In the genomic region with DNA sequence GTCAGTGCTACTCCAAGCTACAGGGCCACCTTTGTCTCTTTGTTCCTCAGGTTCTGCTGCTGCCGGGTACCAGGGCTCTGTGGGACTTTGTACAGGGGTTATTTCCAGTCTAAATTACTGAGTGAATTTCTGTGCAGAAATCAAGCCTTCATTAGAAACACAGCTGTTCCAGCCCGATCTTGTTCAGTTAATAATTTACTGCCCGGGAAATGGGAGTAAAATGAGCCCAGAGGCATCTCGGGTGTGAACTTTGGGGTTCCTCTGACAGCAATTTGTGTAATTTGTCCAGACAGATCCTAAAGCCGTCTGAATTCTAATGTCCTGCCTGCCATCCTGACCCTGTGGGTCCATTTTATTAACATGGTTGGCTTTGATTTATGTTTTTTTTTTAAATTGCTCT, we compare ENCODE assay signal across 14 mouse cellular contexts. TPM values are rescaled to one million over a fixed set of nuclear protein-coding genes. Genes with fewer than 3 reads are reported as not detected.
DNase-seq lines count a peak whose midpoint lies in the region; ATAC-seq and TF ChIP-seq lines count a peak whose summit lies in the region.
"Had no signal": no experiment of that assay in that cellular context is flagged by ENCODE, and none has a peak within 500 bp of the region (broad histone marks: within the 10 kb centered on the region; RNA-seq: fewer than 3 reads in every experiment).

No protein-coding gene starts in this region.

- H3K9ac ChIP-seq in midbrain, embryonic 14.5 days (replicated peaks; ENCODE audit: low read length), result no peak overlapping the region
- H3K9ac ChIP-seq in midbrain, postnatal 0 days (replicated peaks; ENCODE audit: low read length, poor library complexity, severe bottlenecking), result no peak overlapping the region
- H3K9ac ChIP-seq: midbrain, embryonic 15.5 days had no signal

- 47% methylated on average over 5 of the region's 5 CpGs for WGBS in midbrain, embryonic 14.5 days
- 51% methylated on average over 5 of the region's 5 CpGs for WGBS in midbrain, postnatal 0 days

- no peaks in the 10 kb centered on the region for H3K36me3 ChIP-seq in midbrain, embryonic 14.5 days (ENCODE audit: control insufficient read depth, insufficient read depth, low read length)
- H3K36me3 ChIP-seq in midbrain, postnatal 0 days (ENCODE audit: insufficient read depth, low read length), result no peaks in the 10 kb centered on the region
- H3K36me3 ChIP-seq: midbrain, embryonic 15.5 days had no signal

- no peaks in the 10 kb centered on the region for H3K9me3 ChIP-seq in midbrain, embryonic 14.5 days (ENCODE audit: control insufficient read depth, low read length)
- no peaks in the 10 kb centered on the region for H3K9me3 ChIP-seq in midbrain, postnatal 0 days (ENCODE audit: low read length)
- H3K9me3 ChIP-seq: midbrain, embryonic 15.5 days had no signal

- H3K4me3 ChIP-seq in midbrain, embryonic 14.5 days (replicated peaks; ENCODE audit: low read depth, low read length), result no peak overlapping the region
- no peak overlapping the region for H3K4me3 ChIP-seq in midbrain, postnatal 0 days (ENCODE audit: low read depth, low read length)
- H3K4me3 ChIP-seq: midbrain, embryonic 15.5 days had no signal

- no peak for ATAC-seq in midbrain, embryonic 14.5 days (ENCODE audit: low FRiP score, low TSS enrichment)
- no peak for ATAC-seq in midbrain, postnatal 0 days (ENCODE audit: low FRiP score)
- ATAC-seq: lung, postnatal 0 days; midbrain, embryonic 15.5 days had no signal

- H3K27me3 ChIP-seq in midbrain, embryonic 14.5 days (ENCODE audit: control insufficient read depth, insufficient read depth, low read length), result no peaks in the 10 kb centered on the region
- no peaks in the 10 kb centered on the region for H3K27me3 ChIP-seq in midbrain, postnatal 0 days (ENCODE audit: insufficient read depth, low read length)
- H3K27me3 ChIP-seq: midbrain, embryonic 15.5 days had no signal

- TF ChIP-seq CTCF in midbrain, postnatal 0 days (IDR thresholded peaks at IDR 0.05), result no peak

- H3K4me2 ChIP-seq in midbrain, embryonic 14.5 days (ENCODE audit: low read length), result no peak overlapping the region
- no peak overlapping the region for H3K4me2 ChIP-seq in midbrain, postnatal 0 days (ENCODE audit: low read depth, low read length, poor library complexity, severe bottlenecking)
- H3K4me2 ChIP-seq: midbrain, embryonic 15.5 days had no signal

- no peak overlapping the region for H3K27ac ChIP-seq in midbrain, embryonic 14.5 days (replicated peaks; ENCODE audit: low read depth, low read length)
- H3K27ac ChIP-seq in midbrain, postnatal 0 days (ENCODE audit: low read depth, low read length), result no peak overlapping the region
- H3K27ac ChIP-seq: midbrain, embryonic 15.5 days; stomach, postnatal 0 days had no signal

- DNase-seq in embryo, embryonic 11 days, result peak; percentile 26
- no peak for DNase-seq in embryo, embryonic 10 days (ENCODE audit: low spot score)
- DNase-seq in midbrain, embryonic 14.5 days, result peak; percentile 35
- no peak for DNase-seq in midbrain, postnatal 0 days (ENCODE audit: low spot score)
- DNase-seq in kidney, postnatal 14 days, result peak; percentile 71
- DNase-seq in gastrocnemius, postnatal 25 days, result no peak
- no peak for DNase-seq in spleen, adult 18-20 months
- DNase-seq in heart, postnatal 25 days (ENCODE audit: low spot score), result no peak
- DNase-seq: adrenal gland, postnatal 25 days; cerebellum, adult 11 months; heart, postnatal 14 days had no signal

- 0 out of 2 replicates have a peak, but pooled peaks cover 5% of the 10 kb centered on the region for H3K4me1 ChIP-seq in midbrain, embryonic 14.5 days (ENCODE audit: control insufficient read depth, insufficient read depth, low read length)
- no peaks in the 10 kb centered on the region for H3K4me1 ChIP-seq in midbrain, postnatal 0 days (ENCODE audit: insufficient read depth, low read length)

- intact Hi-C loops in heart, postnatal 25 days (cut with DNase I), result no loop called here

RNA-seq across cellular contexts. Expression of a gene that starts 28.6 kb away (rescaled TPM):
- polyA plus RNA-seq in midbrain, embryonic 14.5 days (2014; fragmentation: Nextera tagmentation; extraction: Ambion mirVana), result 29.2 and 35.4 TPM in 2 replicates
- 25.7 and 28.5 TPM in 2 replicates for total RNA-seq in midbrain, postnatal 0 days (2014; rRNA removed)
- polyA plus RNA-seq in midbrain, postnatal 0 days (2015; fragmentation: Nextera tagmentation; extraction: Ambion mirVana), result 22.2 and 30.6 TPM in 2 replicates
- total RNA-seq in gastrocnemius, postnatal 25 days (2021), result 10 to 100 TPM; 12.4 TPM
- total RNA-seq in heart, postnatal 25 days (2021), result 10 to 100 TPM; 14.2 to 16.4 TPM

RNA-seq across cellular contexts. Expression of a gene that starts 38.7 kb away (rescaled TPM):
- 3.9 and 4.5 TPM in 2 replicates for polyA plus RNA-seq in midbrain, embryonic 14.5 days (2014; fragmentation: Nextera tagmentation; extraction: Ambion mirVana)
- total RNA-seq in midbrain, postnatal 0 days (2014; rRNA removed), result 4.5 and 6.9 TPM in 2 replicates
- 5.7 and 7.1 TPM in 2 replicates for polyA plus RNA-seq in midbrain, postnatal 0 days (2015; fragmentation: Nextera tagmentation; extraction: Ambion mirVana)
- total RNA-seq in gastrocnemius, postnatal 25 days (2021), result 1 to 10 TPM; 5.7 to 5.8 TPM
- 10 to 100 TPM; 21.6 to 31.0 TPM for total RNA-seq in heart, postnatal 25 days (2021)

Comparison
In these comparisons a context has a peak if more than half of its experiments do, and no peak if none do; other contexts are left out.
1. DNase-seq: peak in embryo, embryonic 11 days (single experiment), midbrain, embryonic 14.5 days (single experiment) and kidney, postnatal 14 days (single experiment); none in embryo, embryonic 10 days (single experiment), midbrain, postnatal 0 days (single experiment), gastrocnemius, postnatal 25 days (single experiment), spleen, adult 18-20 months (0 of 2) and heart, postnatal 25 days (single experiment).